Mouse (Mus musculus) induced T-regulatory cell, adult 2 months (primary cell): Measurements from ENCODE around the gene 1600012H06Rik.
"Not testable (repeated sequence)": the region's sequence is repeated elsewhere in the genome, so short reads cannot be mapped to it uniquely, and the experiment has no call there.

Experiments
- DNase-seq: peaks from one replicate; pipeline ENCODE4 v3.0.0-alpha.2; 2012; ENCODE audit warnings: low read depth

Gene 1600012H06Rik

GRCm38 (mm10) chr17:14944551-14944950 lies 1.6 kb downstream of the 1600012H06Rik start:
- no peak for DNase-seq

- no peak for DNase-seq
Measured at GRCm38 (mm10) chr17:14949161-14949827, 6.3 kb downstream of the 1600012H06Rik start.

GRCm38 (mm10) chr17:14953452-14953851 lies 10.5 kb downstream of the 1600012H06Rik start:
- no peak for DNase-seq

GRCm38 (mm10) chr17:14958686-14959327 lies 15.8 kb downstream of the 1600012H06Rik start:
- DNase-seq, result no peak

GRCm38 (mm10) chr17:14959979-14960378 lies 17.0 kb downstream of the 1600012H06Rik start:
- DNase-seq, result no peak

GRCm38 (mm10) chr17:14960520-14960919 lies 17.5 kb downstream of the 1600012H06Rik start:
- DNase-seq, result peak; percentile 42

- DNase-seq, result peak; percentile 61
Measured at GRCm38 (mm10) chr17:14960951-14961556, 18.1 kb downstream of the 1600012H06Rik start, which contains the start of gene Phf10. Phf10 (minus strand) TSS chr17:14961273.

GRCm38 (mm10) chr17:14961557-14962154 lies 18.7 kb downstream of the 1600012H06Rik start:
- DNase-seq, result not testable (repeated sequence)

- not testable (repeated sequence) for DNase-seq
Measured at GRCm38 (mm10) chr17:14968373-14968913, 25.5 kb downstream of the 1600012H06Rik start.

- DNase-seq, result not testable (repeated sequence)
Measured at GRCm38 (mm10) chr17:14977718-14978361, 34.9 kb downstream of the 1600012H06Rik start.

- not testable (repeated sequence) for DNase-seq
Measured at GRCm38 (mm10) chr17:14978362-14979038, 35.5 kb downstream of the 1600012H06Rik start, which contains the start of the genes 9030025P20Rik and Gm3417. 9030025P20Rik (plus strand) TSS chr17:14978468. Gm3417 (minus strand) TSS chr17:14978790.

- not testable (repeated sequence) for DNase-seq
Measured at GRCm38 (mm10) chr17:14990116-14990702, 47.2 kb downstream of the 1600012H06Rik start.

- not testable (repeated sequence) for DNase-seq
Measured at GRCm38 (mm10) chr17:14992522-14993138, 49.6 kb downstream of the 1600012H06Rik start.

- not testable (repeated sequence) for DNase-seq
Measured at GRCm38 (mm10) chr17:14993139-14993832, 50.3 kb downstream of the 1600012H06Rik start.

- DNase-seq, result not testable (repeated sequence)
Measured at GRCm38 (mm10) chr17:14994140-14994539, 51.2 kb downstream of the 1600012H06Rik start.

- not testable (repeated sequence) for DNase-seq
Measured at GRCm38 (mm10) chr17:15000047-15000446, 57.1 kb downstream of the 1600012H06Rik start.

- DNase-seq, result not testable (repeated sequence)
Measured at GRCm38 (mm10) chr17:15009088-15009487, 66.1 kb downstream of the 1600012H06Rik start.
